Mouse (Mus musculus) bone marrow macrophage, adult 2 months (primary cell): ENCODE measurements around the gene Fut8.

Experiments
- CTCF ChIP-seq: IDR thresholded peaks from 2 replicates; pipeline ENCODE4 v1.5.1; 2012; ENCODE audit warnings: low read depth, mild to moderate bottlenecking, low read length, moderate library complexity
- POLR2A ChIP-seq: IDR thresholded peaks from 2 replicates; pipeline ENCODE4 v1.6.1; 2012; ENCODE audit warnings: mild to moderate bottlenecking, low read depth, low read length, borderline replicate concordance

- TF ChIP-seq POLR2A, result no peak
- TF ChIP-seq CTCF, result no peak
These were observed 41.3 kb upstream of the Fut8 start for GRCm38 (mm10) chr12:77196529-77197095.
